Mouse (Mus musculus): ENCODE data around the gene Zfp697.

DNA sequence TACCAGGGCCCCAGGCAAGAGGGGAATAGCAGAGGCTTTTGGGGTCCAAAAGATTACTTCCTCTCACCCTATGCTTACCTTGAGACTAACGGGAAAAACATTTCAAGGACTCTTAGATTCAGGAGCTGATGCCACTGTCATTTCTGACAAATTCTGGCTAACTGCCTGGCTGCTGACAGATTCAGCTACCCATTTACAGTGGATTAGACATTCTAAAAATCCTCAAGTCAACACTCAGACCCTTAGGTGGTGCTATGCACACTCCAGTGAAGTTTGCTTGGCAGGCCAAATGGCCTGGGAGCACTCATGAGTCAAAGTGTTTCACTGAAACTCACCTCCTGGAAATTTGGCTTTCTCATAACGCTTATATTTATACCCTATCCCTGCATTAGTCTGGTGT is 344.0 kb downstream of the Zfp697 start:
- TF ChIP-seq TAL1 (IDR thresholded peaks at IDR 0.05; ENCODE audit: low read length) (no peak), GATA1 (IDR thresholded peaks at IDR 0.05; ENCODE audit: low read length) (no peak)

Measured in erythroblast, embryonic 14.5 days (primary cell).